Mouse (Mus musculus): ENCODE results near the gene Kiss1r. TPM values are rescaled to one million over a fixed set of nuclear protein-coding genes. Genes with fewer than 3 reads are reported as not detected.
A peak's percentile ranks its signal among the peaks of the same experiment; 100 is the strongest.

Gene Kiss1r
- total RNA-seq (2021) (under 1 TPM; 0.10 to 0.25 TPM), polyA plus RNA-seq (2012; rRNA removed) (0.79 and 1.5 TPM in 2 replicates)
- long read RNA-seq = 0 reads

- intact Hi-C loops (cut with DNase I) = no loop called here
- 0 out of 2 replicates have a peak, but pooled peaks cover 4% of the 10 kb centered on the region for H3K79me2 ChIP-seq (replicated peaks; ENCODE audit: control insufficient read depth, insufficient read depth, low read length)
- peak within 1 kb of the TSS; percentile 84 for H3K4me3 ChIP-seq
- peak within 1 kb of the TSS; percentile 86 for H3K9ac ChIP-seq (ENCODE audit: low read depth, low read length)
- H3K36me3 ChIP-seq (ENCODE audit: control insufficient read depth, insufficient read depth, low read length) = no peaks in the 10 kb centered on the region
- peaks cover 17% of the 10 kb centered on the region for H3K27me3 ChIP-seq (ENCODE audit: control insufficient read depth, insufficient read depth, low read length)
- no peak for TF ChIP-seq CTCF (IDR thresholded peaks at IDR 0.05)
- TF ChIP-seq EP300 (IDR thresholded peaks at IDR 0.05; ENCODE audit: insufficient read depth, low read depth, low read length) = no peak
- TF ChIP-seq POLR2A (IDR thresholded peaks at IDR 0.05; ENCODE audit: insufficient read depth, low read depth, low read length) = peak; percentile 82
- H3K4me1 ChIP-seq (ENCODE audit: control insufficient read depth, insufficient read depth, low read length) = peaks cover 10% of the 10 kb centered on the region
- WGBS = 2% methylated on average over 42 of the region's 42 CpGs
- DNase-seq = peak; percentile 92 to 96
- peak within 1 kb of the TSS; percentile 91 for H3K27ac ChIP-seq
Observed at GRCm38 (mm10) chr10:79916808-79917531, at the start of gene Kiss1r. TSS of gene Kiss1r (plus strand) at chr10:79916971.

- Histone ChIP-seq H3K4me1 (ENCODE audit: control insufficient read depth, insufficient read depth, low read length) (peaks cover 1% of the 10 kb centered on the region; the same call in 1 of the 2 replicates), H3K9ac (ENCODE audit: low read depth, low read length) (no peak overlapping the region), H3K27me3 (ENCODE audit: control insufficient read depth, insufficient read depth, low read length) (peaks cover 4% of the 10 kb centered on the region; the same call in 1 of the 2 replicates), H3K36me3 (ENCODE audit: control insufficient read depth, insufficient read depth, low read length) (no peaks in the 10 kb centered on the region), H3K27ac (no peak overlapping the region), H3K79me2 (replicated peaks; ENCODE audit: control insufficient read depth, insufficient read depth, low read length) (no peaks in the 10 kb centered on the region), H3K4me3 (no peak overlapping the region)
- TF ChIP-seq EP300 (IDR thresholded peaks at IDR 0.05; ENCODE audit: insufficient read depth, low read depth, low read length) (no peak), POLR2A (IDR thresholded peaks at IDR 0.05; ENCODE audit: insufficient read depth, low read depth, low read length) (no peak), CTCF (IDR thresholded peaks at IDR 0.05) (no peak)
- no peak for DNase-seq
- 82% methylated on average over 8 of the region's 8 CpGs for WGBS
- intact Hi-C loops (cut with DNase I) = no loop called here
Observed at GRCm38 (mm10) chr10:79871845-79872244, 44.9 kb upstream of the Kiss1r start.

GRCm38 (mm10) chr10:79872862-79873261 lies 43.9 kb upstream of the Kiss1r start:
- intact Hi-C loops (cut with DNase I) = no loop called here
- no peak for TF ChIP-seq EP300 (IDR thresholded peaks at IDR 0.05; ENCODE audit: insufficient read depth, low read depth, low read length)
- TF ChIP-seq POLR2A (IDR thresholded peaks at IDR 0.05; ENCODE audit: insufficient read depth, low read depth, low read length) = no peak
- no peak for DNase-seq
- Histone ChIP-seq H3K36me3 (ENCODE audit: control insufficient read depth, insufficient read depth, low read length) (no peaks in the 10 kb centered on the region), H3K9ac (ENCODE audit: low read depth, low read length) (no peak overlapping the region), H3K27ac (no peak overlapping the region), H3K79me2 (replicated peaks; ENCODE audit: control insufficient read depth, insufficient read depth, low read length) (no peaks in the 10 kb centered on the region), H3K27me3 (ENCODE audit: control insufficient read depth, insufficient read depth, low read length) (peaks cover 4% of the 10 kb centered on the region; the same call in 1 of the 2 replicates), H3K4me1 (ENCODE audit: control insufficient read depth, insufficient read depth, low read length) (peaks cover 6% of the 10 kb centered on the region; the same call in 1 of the 2 replicates), H3K4me3 (no peak overlapping the region)
- 48% methylated on average over 3 of the region's 3 CpGs for WGBS

GRCm38 (mm10) chr10:79873313-79873712 lies 43.5 kb upstream of the Kiss1r start:
- TF ChIP-seq CTCF (IDR thresholded peaks at IDR 0.05) (no peak), POLR2A (IDR thresholded peaks at IDR 0.05; ENCODE audit: insufficient read depth, low read depth, low read length) (no peak)
- WGBS = 21% methylated on average over 6 of the region's 6 CpGs
- Histone ChIP-seq H3K27ac (no peak overlapping the region), H3K9ac (ENCODE audit: low read depth, low read length) (no peak overlapping the region), H3K36me3 (ENCODE audit: control insufficient read depth, insufficient read depth, low read length) (no peaks in the 10 kb centered on the region), H3K79me2 (replicated peaks; ENCODE audit: control insufficient read depth, insufficient read depth, low read length) (no peaks in the 10 kb centered on the region), H3K4me3 (no peak overlapping the region), H3K4me1 (ENCODE audit: control insufficient read depth, insufficient read depth, low read length) (peaks cover 7% of the 10 kb centered on the region), H3K27me3 (ENCODE audit: control insufficient read depth, insufficient read depth, low read length) (peaks cover 4% of the 10 kb centered on the region; the same call in 1 of the 2 replicates)
- DNase-seq = no peak
- intact Hi-C loops (cut with DNase I) = no loop called here

- DNase-seq = no peak
- intact Hi-C loops (cut with DNase I) = no loop called here
- WGBS = 5% methylated on average over 26 of the region's 26 CpGs
- Histone ChIP-seq H3K4me1 (ENCODE audit: control insufficient read depth, insufficient read depth, low read length) (peaks cover 7% of the 10 kb centered on the region), H3K36me3 (ENCODE audit: control insufficient read depth, insufficient read depth, low read length) (no peaks in the 10 kb centered on the region), H3K79me2 (replicated peaks; ENCODE audit: control insufficient read depth, insufficient read depth, low read length) (no peaks in the 10 kb centered on the region), H3K9ac (ENCODE audit: low read depth, low read length) (peak overlapping the region; percentile 69; the same call in 1 of the 2 replicates), H3K27ac (no peak overlapping the region), H3K27me3 (ENCODE audit: control insufficient read depth, insufficient read depth, low read length) (peaks cover 4% of the 10 kb centered on the region; the same call in 1 of the 2 replicates), H3K4me3 (peak overlapping the region; percentile 52)
- TF ChIP-seq EP300 (IDR thresholded peaks at IDR 0.05; ENCODE audit: insufficient read depth, low read depth, low read length) (no peak), POLR2A (IDR thresholded peaks at IDR 0.05; ENCODE audit: insufficient read depth, low read depth, low read length) (no peak), CTCF (IDR thresholded peaks at IDR 0.05) (no peak)
Observed at GRCm38 (mm10) chr10:79873715-79874289, 43.0 kb upstream of the Kiss1r start.

All from heart, adult 2 months (tissue).